Mouse (Mus musculus) forebrain, embryonic 15.5 days (tissue): ENCODE data around the gene Atp6v0a4. TPM values are rescaled to one million over a fixed set of nuclear protein-coding genes. Genes with fewer than 3 reads are reported as not detected.

Experiments
- ATAC-seq: fragments of 200-750 bp; cut with Nextera tagmentation; replicated peaks from 2 replicates; pipeline ENCODE4 v1.8.0; 2017; ENCODE audit warnings: mild to moderate bottlenecking, moderate TSS enrichment, moderate library complexity
- H3K27ac ChIP-seq: fragments of 300-500 bp; sonication (generic); replicated peaks from 2 replicates; pipeline ENCODE4 v1.5.1; 2015; ENCODE audit warnings: mild to moderate bottlenecking, inconsistent platforms
- H3K27me3 ChIP-seq: fragments of 300-500 bp; sonication (generic); 2 replicates; pipeline ENCODE4 v1.6.1; 2015; ENCODE audit warnings: inconsistent platforms
- H3K36me3 ChIP-seq: fragments of 300-500 bp; sonication (generic); 2 replicates; pipeline ENCODE4 v1.6.1; 2015; ENCODE audit warnings: mild to moderate bottlenecking, inconsistent platforms
- H3K4me1 ChIP-seq: fragments of 300-500 bp; sonication (generic); 2 replicates; pipeline ENCODE4 v1.6.1; 2015; ENCODE audit warnings: inconsistent platforms
- H3K4me2 ChIP-seq: fragments of 300-500 bp; sonication (generic); replicated peaks from 2 replicates; pipeline ENCODE4 v1.6.1; 2015; ENCODE audit warnings: mild to moderate bottlenecking, inconsistent platforms
- H3K4me3 ChIP-seq: fragments of 300-500 bp; sonication (generic); 2 replicates; pipeline ENCODE4 v1.5.1; 2015; ENCODE audit warnings: mild to moderate bottlenecking, inconsistent platforms
- H3K9ac ChIP-seq: fragments of 300-500 bp; sonication (generic); replicated peaks from 2 replicates; pipeline ENCODE4 v1.6.1; 2015; ENCODE audit warnings: mild to moderate bottlenecking, inconsistent platforms
- H3K9me3 ChIP-seq: fragments of 300-500 bp; sonication (generic); 2 replicates; pipeline ENCODE4 v1.6.1; 2016; ENCODE audit warnings: inconsistent platforms
- WGBS: fragments of 180-500 bp; shearing (Covaris S2); methylation state at CpG from one replicate; pipeline ENCODE4 v1.1.7; 2015; ENCODE audit warnings: mixed read lengths; 5-methylcytosine and 5-hydroxymethylcytosine counted together
- polyA plus RNA-seq: library from polyadenylated mRNA; unstranded; fragments of >200 nt; fragmentation: Nextera tagmentation; extraction: Ambion mirVana; gene quantifications from 2 replicates; pipeline ENCODE4 v1.2.1, GENCODE M21; 2015

Gene Atp6v0a4
- polyA plus RNA-seq, 1 experiment from 2014 or later: 0.19 TPM

- Histone ChIP-seq H3K27ac (no peak overlapping the region), H3K4me2 (no peak overlapping the region), H3K9me3 (no peaks in the 10 kb centered on the region), H3K27me3 (no peaks in the 10 kb centered on the region), H3K4me1 (no peaks in the 10 kb centered on the region), H3K4me3 (no peak overlapping the region), H3K9ac (no peak overlapping the region), H3K36me3 (no peaks in the 10 kb centered on the region)
- ATAC-seq: no peak
- WGBS: 56% methylated on average over 2 of the region's 2 CpGs
These were observed 96.2 kb downstream of the Atp6v0a4 start for GRCm38 (mm10) chr6:38028205-38028604.

- H3K4me3 ChIP-seq: no peak overlapping the region
- ATAC-seq: no peak
- WGBS: 57% methylated on average over 1 of the region's 1 CpGs
These were observed 96.6 kb downstream of the Atp6v0a4 start for GRCm38 (mm10) chr6:38027771-38028170.

DNA sequence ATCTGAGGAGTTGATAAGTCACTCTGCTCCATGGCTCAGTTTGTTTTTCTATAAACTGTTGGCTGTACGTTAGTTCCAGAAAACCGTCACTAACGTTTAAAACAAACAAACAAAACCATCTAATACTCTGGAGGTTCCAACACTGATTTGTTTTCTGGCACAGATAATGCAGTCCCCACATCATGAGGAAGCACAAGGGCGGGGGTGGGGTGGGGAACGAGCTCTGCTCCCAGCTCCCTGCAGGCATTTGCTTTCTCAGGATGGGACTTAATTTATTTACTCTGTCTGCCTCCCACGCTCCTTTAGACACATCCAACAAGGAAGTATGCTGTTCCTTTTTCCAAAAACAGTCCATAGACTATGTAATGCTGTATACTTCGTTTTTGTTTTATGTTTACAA, 101.1 kb downstream of the Atp6v0a4 start:
- no peaks in the 10 kb centered on the region for H3K4me1 ChIP-seq
- H3K9me3 ChIP-seq: no peaks in the 10 kb centered on the region
- no peaks in the 10 kb centered on the region for H3K36me3 ChIP-seq
- H3K27ac ChIP-seq: no peak overlapping the region
- no peak for ATAC-seq
- H3K27me3 ChIP-seq: no peaks in the 10 kb centered on the region
- no peak overlapping the region for H3K9ac ChIP-seq
- 62% methylated on average over 7 of the region's 7 CpGs for WGBS
- H3K4me3 ChIP-seq: no peak overlapping the region
- H3K4me2 ChIP-seq: no peak overlapping the region

More at GRCm38 (mm10) chr6:38027771-38028170, 96.6 kb downstream of the Atp6v0a4 start:
- no peaks in the 10 kb centered on the region for H3K27me3 ChIP-seq
- no peaks in the 10 kb centered on the region for H3K9me3 ChIP-seq
- H3K4me2 ChIP-seq: no peak overlapping the region
- no peak overlapping the region for H3K9ac ChIP-seq
- no peak overlapping the region for H3K27ac ChIP-seq
- no peaks in the 10 kb centered on the region for H3K4me1 ChIP-seq
- H3K36me3 ChIP-seq: no peaks in the 10 kb centered on the region

DNA sequence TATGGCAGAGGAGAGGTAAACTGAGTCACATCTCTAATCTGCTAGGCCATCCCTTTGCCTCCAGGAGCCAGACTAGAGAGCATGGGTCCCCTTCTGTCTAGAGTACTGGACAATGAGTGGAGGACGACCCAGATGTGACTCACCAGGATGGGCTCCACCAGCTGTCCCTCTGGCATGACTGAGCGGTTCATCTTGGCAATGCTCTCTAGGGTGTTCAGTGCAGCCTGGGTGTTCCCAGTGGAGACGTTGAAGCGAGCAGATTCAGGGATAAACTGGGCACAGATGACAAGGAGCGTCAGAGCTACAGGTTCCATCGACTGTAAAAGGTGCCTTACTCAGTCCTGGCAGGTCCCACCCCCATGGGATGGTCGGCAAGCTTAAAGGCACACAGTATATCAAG, 103.0 kb downstream of the Atp6v0a4 start:
- Histone ChIP-seq H3K4me1 (no peaks in the 10 kb centered on the region), H3K27me3 (no peaks in the 10 kb centered on the region), H3K27ac (no peak overlapping the region), H3K9ac (no peak overlapping the region), H3K36me3 (no peaks in the 10 kb centered on the region), H3K4me3 (no peak overlapping the region), H3K4me2 (no peak overlapping the region), H3K9me3 (no peaks in the 10 kb centered on the region)
- ATAC-seq: no peak
- WGBS: 88% methylated on average over 7 of the region's 7 CpGs

DNA sequence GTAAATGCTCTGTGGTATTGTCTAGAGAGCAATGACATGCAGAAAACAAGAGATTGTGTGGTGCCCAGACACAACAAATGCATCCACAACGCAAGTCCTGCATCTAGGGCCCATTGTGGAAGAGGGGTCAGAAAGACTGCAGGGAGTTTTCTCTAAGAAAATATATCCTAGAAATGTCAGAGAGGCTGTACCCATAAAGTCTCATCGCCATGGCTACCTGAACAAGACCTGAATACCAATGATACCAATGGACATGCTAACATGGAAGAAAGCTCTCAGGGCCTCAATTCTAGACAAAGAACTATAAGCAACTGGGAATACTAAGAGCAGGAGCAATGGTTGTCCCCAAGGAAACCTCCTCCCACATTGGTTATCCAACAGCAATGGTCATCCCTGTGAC, 111.6 kb downstream of the Atp6v0a4 start:
- no peaks in the 10 kb centered on the region for H3K9me3 ChIP-seq
- WGBS: 85% methylated on average over 2 of the region's 2 CpGs
- no peak for ATAC-seq
- H3K4me3 ChIP-seq: no peak overlapping the region
- H3K4me2 ChIP-seq: no peak overlapping the region
- H3K9ac ChIP-seq: no peak overlapping the region
- H3K27me3 ChIP-seq: no peaks in the 10 kb centered on the region
- no peaks in the 10 kb centered on the region for H3K36me3 ChIP-seq
- H3K27ac ChIP-seq: no peak overlapping the region
- H3K4me1 ChIP-seq: no peaks in the 10 kb centered on the region

DNA sequence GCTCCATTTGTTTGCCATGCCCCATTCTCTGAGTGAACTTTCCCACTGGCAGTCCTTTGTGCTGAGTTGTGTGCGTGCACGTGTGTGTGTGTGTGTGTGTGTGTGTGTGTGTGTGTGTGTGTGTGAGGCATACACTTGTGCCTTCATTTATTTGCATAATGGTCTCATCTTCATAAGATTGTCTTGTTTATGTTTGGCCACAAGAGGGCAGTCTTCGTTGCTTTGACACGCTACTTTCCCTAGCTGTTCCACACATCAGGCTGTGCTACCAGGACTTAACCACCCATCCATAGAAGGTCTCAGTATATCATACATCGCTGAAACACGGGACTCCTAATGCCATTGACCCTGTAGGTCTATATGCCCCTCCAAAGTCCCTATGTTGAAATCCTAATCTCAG, 116.9 kb downstream of the Atp6v0a4 start:
- no peaks in the 10 kb centered on the region for H3K4me1 ChIP-seq
- H3K9me3 ChIP-seq: no peaks in the 10 kb centered on the region
- no peak overlapping the region for H3K9ac ChIP-seq
- no peak overlapping the region for H3K4me2 ChIP-seq
- no peaks in the 10 kb centered on the region for H3K36me3 ChIP-seq
- no peak overlapping the region for H3K4me3 ChIP-seq
- H3K27me3 ChIP-seq: no peaks in the 10 kb centered on the region
- peak; percentile 55 for ATAC-seq
- WGBS: 6% methylated on average over 6 of the region's 6 CpGs
- no peak overlapping the region for H3K27ac ChIP-seq

Other genes starting within 250 kb of the Atp6v0a4 start
- gene Svopl, start 77.6 kb downstream of the Atp6v0a4 start, polyA plus RNA-seq: 0.64 and 1.0 TPM in 2 replicates
- not detected in 2 replicates for gene Tmem213, start 15.3 kb downstream of the Atp6v0a4 start, polyA plus RNA-seq
- gene D630045J12Rik, start 129.4 kb upstream of the Atp6v0a4 start, polyA plus RNA-seq: 17.6 and 18.4 TPM in 2 replicates
- 6.6 and 6.8 TPM in 2 replicates for gene Zc3hav1l, start 174.7 kb upstream of the Atp6v0a4 start, polyA plus RNA-seq
- gene Zc3hav1, start 230.0 kb upstream of the Atp6v0a4 start, polyA plus RNA-seq: 0.61 and 0.89 TPM in 2 replicates